Mouse (Mus musculus): ENCODE measurements at regions not wholly inside any gene's neighbourhood (a gene's known extent, or its start where the extent isn't known, plus 50 kb on each side); places are given as distances from the start of the nearest gene placed in this dataset.

- TF ChIP-seq ZNF384 (IDR thresholded peaks at IDR 0.05; ENCODE audit: low read depth, low read length), result no peak
- no peak for TF ChIP-seq CTCF (IDR thresholded peaks at IDR 0.05 in 2 of 3, conservative IDR thresholded peaks at IDR 0.05 in 1 of 3; ENCODE audit: control insufficient read depth in 1 of 3, insufficient read depth in 1 of 3, low read depth in 2 of 3, low read length in 3 of 3, poor library complexity in 1 of 3, severe bottlenecking in 1 of 3)
- no peak for TF ChIP-seq USF1 (IDR thresholded peaks at IDR 0.05; ENCODE audit: low read depth, low read length)
- TF ChIP-seq MAZ (IDR thresholded peaks at IDR 0.05; ENCODE audit: low read depth, low read length), result no peak
- TF ChIP-seq CHD2 (IDR thresholded peaks at IDR 0.05; ENCODE audit: low read length), result no peak
- TF ChIP-seq TAL1 (IDR thresholded peaks at IDR 0.05; ENCODE audit: low read length), result no peak
- TF ChIP-seq ZC3H11A (IDR thresholded peaks at IDR 0.05; ENCODE audit: low read depth, low read length), result no peak
- TF ChIP-seq ZKSCAN1 (IDR thresholded peaks at IDR 0.05; ENCODE audit: low read depth, low read length), result no peak
These were observed 213.0 kb upstream of the Zfp64 start for GRCm38 (mm10) chr2:169168376-169168775.

Data from MEL (cell line).